Mouse (Mus musculus) erythroblast, embryonic 14.5 days (primary cell): ENCODE measurements around the gene Dffb.

ENCODE experiments used
- GATA1 ChIP-seq: IDR thresholded peaks from 2 replicates; pipeline ENCODE4 v1.6.1; 2012; ENCODE audit warnings: low read length, inconsistent platforms, mixed read lengths
- TAL1 ChIP-seq: IDR thresholded peaks from 3 replicates; pipeline ENCODE4 v1.6.1; 2012; ENCODE audit warnings: low read length, inconsistent platforms, mixed read lengths

GRCm38 (mm10) chr4:153980470-153980869 lies 5.5 kb upstream of the Dffb start:
- TF ChIP-seq GATA1 (no peak), TAL1 (no peak)
